Mouse (Mus musculus) 3T3-L1 (cell line): ENCODE data around the gene Nckap5.

ENCODE experiments used
- DNase-seq: peaks from one replicate; pipeline ENCODE4 v3.0.0-alpha.2; 2015; ENCODE audit warnings: low read depth, low spot score

Nckap5 gene

GRCm38 (mm10) chr1:125910211-125910870 is 920.3 kb downstream of the Nckap5 start:
- DNase-seq = no peak

- DNase-seq = no peak
These were observed 937.4 kb downstream of the Nckap5 start for GRCm38 (mm10) chr1:125893158-125893557.

DNA sequence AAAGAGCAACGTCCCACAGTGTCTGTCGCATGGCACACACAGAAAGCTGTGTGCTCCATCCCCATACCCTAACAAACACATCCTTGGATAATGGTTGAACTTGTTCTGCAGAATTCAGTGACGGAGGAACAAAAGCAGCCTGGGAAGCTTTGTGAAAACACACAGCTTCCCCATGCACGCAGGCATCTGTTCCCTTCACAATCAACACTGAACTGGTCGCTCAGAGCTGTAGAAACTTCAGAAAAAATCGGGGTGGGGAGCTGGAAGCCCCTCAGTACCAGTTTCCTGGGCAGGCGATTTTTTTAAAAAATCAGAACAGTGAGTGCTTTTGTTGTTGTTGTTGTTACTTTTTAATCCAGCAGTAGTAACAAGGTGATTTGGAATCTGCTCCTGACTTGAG is 960.5 kb downstream of the Nckap5 start:
- DNase-seq = no peak
